Mouse (Mus musculus) frontal cortex, postnatal 25 days (tissue): ENCODE data around the gene Gnl3.

Experiments
- DNase-seq, 2 experiments: peaks; one replicate each; pipeline ENCODE4 v3.0.0; 2022; ENCODE audit warnings: low spot score in 2 of 2

The Gnl3 gene

GRCm38 (mm10) chr14:31018860-31019291 lies at the start of gene Gnl3, which contains the start of gene Pbrm1:
Gnl3 (minus strand) TSS chr14:31019152.
Pbrm1 (plus strand) TSS chr14:31019138.
- peak; percentile 93 to 95 for DNase-seq

DNA sequence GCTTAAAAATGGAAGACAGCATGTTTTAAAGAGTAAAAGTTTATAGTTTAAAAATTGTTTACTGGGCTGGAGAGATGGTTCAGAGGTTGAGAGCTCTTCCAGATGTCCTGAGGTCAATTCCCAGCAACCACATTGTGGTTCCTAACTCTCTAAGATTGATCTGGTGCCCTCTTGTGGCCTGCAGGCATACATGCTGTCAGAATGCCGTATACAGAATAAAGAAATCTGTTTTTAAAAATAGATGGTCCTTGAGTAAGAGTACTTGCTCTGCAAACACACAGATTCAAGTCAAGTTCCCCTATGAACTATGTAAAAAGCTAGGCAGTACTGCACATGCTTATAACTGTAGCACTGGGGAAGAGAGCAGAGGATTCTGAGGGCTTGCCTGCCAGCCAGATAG lies 43.3 kb upstream of the Gnl3 start:
- no peak for DNase-seq

- no peak for DNase-seq
Measured at GRCm38 (mm10) chr14:31045817-31046216, 26.9 kb upstream of the Gnl3 start.

DNA sequence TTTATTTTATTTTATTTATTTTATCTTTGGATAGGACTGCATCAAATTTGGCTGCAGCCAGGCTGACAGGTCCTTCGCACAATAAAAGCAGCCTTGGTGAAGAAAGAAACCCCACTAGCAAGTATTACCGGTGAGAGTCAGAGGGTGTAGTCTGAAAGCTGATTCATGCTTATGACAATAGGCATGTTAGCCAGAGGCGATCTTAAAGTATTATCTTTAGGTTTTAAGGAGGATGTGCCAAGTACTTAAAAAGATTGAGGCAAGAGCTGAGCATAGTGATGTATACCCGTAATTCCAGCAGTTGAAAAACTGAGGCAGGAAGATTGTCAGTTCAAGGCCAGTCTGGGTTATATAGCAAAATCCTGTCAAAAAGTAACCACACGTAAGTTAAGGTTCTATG lies 26.3 kb upstream of the Gnl3 start:
- no peak for DNase-seq

DNA sequence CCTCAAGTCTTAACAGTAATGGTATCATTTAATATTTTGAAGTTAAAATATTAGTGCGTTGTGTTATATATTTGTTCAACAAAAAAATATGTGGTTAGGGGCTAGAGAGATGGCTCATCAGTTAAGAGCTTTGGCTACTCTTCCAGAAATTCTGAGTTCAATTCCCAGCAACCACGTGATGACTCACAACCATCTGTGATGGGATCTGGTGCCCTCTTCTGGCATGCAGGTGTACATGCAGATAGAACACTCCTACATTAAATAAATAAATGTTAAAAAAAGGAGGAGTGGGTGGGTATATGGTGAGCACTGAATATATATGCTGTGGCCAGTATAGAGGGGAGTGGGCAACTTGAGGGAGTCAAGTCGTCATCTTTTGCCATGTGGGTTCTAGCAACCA lies 6.8 kb upstream of the Gnl3 start:
- DNase-seq, result no peak

DNA sequence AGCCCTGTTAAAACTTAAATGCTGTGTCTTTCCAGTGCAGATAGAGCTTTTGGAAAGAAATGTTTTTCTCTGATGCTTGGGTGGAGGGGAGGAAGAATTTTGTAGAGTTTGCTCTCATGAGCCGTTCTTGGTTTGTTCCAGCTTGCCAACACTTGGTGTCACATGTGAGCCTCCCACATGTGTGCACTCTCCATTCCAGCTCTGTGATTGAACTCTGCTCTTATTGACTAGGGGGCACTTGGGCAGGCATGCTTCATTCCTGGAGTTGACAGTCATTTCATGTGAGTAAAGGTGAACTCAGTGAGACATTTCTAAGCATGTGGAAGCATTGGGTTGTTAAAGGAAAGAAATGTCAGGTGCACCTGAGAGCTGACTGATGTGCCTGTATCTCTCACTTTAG lies 3.6 kb upstream of the Gnl3 start:
- no peak for DNase-seq

- peak in 1 of 2 experiments; percentile 38 for DNase-seq
Measured at GRCm38 (mm10) chr14:31019331-31020205, 616 bp upstream of the Gnl3 start.

- no peak for DNase-seq
Measured at GRCm38 (mm10) chr14:31017854-31018253, 1.1 kb downstream of the Gnl3 start.

- DNase-seq, result no peak
Measured at GRCm38 (mm10) chr14:31016063-31016462, 2.9 kb downstream of the Gnl3 start.

DNA sequence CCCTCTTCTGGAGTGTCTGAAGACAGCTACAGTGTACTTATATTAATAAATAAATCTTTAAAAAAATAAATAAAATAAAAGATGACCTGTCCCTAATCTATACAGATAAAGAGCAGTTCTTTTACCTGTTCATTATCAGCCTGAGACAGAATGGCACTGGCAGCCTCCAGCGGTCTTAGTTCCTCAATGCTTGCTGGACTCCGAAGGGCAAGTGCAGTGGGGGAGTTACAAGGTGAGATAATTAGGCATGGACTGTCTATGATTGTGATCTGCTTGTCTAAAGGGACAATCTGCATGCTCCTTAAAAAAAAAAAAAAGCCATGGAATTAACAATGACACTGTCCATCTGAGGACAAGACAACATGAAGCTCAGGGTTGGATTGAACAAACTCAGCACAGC lies 5.0 kb downstream of the Gnl3 start:
- no peak for DNase-seq

DNA sequence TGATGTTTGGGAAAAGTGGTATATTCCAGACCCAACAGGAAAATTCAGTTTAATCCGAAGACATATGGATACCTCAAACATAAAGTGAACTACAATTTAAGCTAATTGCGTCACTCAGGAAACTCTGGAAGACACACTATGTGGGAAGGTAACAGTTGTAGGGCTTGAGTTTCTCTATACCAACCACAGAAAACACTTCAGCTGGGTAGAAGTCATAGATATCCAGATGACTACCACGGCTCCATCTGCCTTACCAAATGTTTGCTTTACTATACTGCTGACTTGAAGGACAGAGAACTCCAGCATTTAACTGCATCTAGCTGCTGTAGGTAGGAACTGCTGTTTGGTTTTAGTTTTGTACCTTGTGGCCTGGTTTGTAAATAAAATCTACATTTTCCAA lies 7.4 kb downstream of the Gnl3 start:
- DNase-seq, result no peak

DNA sequence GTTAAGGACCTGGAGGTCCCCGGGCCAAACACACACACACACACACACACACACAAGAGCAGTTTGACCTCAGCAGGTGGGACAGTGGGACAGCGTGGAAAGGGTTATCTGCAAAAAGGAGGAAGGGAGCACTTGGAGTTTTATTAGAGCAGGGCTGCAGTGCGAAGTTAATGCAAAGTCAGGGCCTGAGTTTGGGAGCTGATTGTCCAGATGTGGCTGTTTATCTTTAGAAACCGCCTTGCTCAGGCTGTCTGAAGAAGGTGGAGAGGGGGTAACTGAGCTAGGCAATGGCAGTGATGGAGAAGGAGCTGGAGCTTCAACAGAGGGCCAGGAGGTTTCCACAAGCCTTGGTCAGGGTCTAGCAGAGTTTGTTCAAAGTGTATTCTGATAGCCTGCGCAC lies 12.2 kb downstream of the Gnl3 start:
- no peak for DNase-seq

GRCm38 (mm10) chr14:31004527-31004926 lies 14.4 kb downstream of the Gnl3 start:
- no peak for DNase-seq

- DNase-seq, result peak; percentile 79
Measured at GRCm38 (mm10) chr14:31001307-31002205, 17.4 kb downstream of the Gnl3 start, which contains the start of the genes Glt8d1 and Spcs1. Glt8d1 (plus strand) TSS chr14:31001400. Spcs1 (minus strand) TSS chr14:31001672.

DNA sequence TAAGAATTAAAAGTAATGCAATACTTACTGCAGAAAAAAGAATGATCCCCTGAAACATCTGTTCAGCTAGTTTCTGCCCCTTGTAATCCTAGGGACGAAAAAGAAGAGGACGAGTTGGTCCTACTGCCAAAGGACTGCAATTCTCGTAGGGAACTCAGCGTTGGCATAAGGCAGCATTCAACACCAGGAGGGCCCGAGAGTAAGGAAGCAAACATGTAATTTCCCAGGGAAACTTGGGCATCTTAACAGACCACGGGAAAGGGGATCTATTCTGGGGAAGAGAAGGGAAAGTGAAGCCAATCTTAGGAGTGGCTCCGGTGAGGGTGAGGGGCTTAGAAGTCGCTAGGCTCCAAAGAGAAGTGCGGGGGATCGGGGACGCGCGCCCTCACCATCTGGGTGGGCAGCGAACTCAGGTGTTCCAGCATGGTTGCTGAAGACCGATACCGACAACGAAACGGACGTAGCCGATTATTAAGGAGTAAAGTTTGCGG lies 18.1 kb downstream of the Gnl3 start:
- no peak for DNase-seq

DNA sequence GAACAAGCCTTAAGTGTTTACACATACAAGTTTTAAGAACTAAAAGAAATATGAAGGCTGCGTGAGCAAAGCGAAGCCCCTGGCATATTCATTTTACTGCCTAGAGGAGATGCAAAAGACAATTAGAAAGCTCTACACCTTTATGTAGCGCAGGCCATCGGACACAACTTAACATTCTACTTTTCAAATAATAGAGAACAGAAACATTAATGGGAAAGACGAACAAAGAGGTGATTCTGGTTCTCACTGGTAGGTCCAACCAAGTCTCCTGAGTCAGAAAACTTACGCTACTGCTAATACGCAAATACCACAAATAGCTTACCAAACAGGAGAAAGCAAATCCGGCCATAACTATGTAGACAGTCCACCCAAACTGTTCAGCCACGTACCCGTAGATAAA lies 18.6 kb downstream of the Gnl3 start:
- DNase-seq, result no peak

GRCm38 (mm10) chr14:30996417-30996816 lies 22.5 kb downstream of the Gnl3 start:
- no peak for DNase-seq

DNA sequence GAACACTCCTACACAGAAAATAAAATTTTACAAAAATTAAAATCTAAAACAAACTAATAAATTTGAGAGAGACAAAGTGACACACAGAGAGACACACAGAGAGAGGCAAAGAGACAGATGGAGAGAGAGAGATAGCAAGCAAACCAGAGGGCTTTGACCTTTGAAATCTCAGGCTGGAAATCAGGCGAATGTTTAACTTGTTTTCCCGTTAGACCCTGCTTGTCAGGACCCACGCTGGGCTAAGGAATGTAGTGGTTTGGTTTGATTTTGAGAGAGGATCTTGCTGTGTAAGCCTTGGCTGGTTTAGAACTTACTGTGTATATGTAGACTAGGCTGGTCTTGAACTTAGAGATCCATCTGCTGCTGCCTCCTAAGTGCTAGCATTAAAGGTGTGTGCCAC lies 42.7 kb downstream of the Gnl3 start:
- DNase-seq, result no peak

DNA sequence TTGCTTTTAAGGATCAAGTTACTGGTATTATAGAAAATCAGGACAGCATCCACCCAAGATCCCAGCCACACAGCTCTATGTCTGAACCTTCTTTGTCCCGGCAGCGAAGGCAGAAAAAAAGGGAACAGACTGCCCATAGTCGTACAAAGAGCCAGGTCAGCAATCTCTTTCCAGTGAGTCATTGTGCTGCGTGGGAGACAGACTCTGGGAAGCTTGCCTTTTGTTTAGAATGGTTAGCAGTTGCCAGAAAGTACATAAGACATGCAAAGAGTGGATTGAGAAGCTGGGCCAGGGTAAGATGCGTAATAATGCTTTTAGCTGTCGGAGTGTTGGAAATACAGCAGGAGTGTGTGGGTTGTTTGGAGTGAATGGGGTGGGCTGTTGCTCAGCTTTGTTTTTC lies 44.7 kb downstream of the Gnl3 start:
- peak; percentile 10 to 39 for DNase-seq
